Mouse (Mus musculus): ENCODE data around the gene Nptx2. TPM values are rescaled to one million over a fixed set of nuclear protein-coding genes. Genes with fewer than 3 reads are reported as not detected.

Gene Nptx2
- total RNA-seq (2014; fragmentation: Nextera tagmentation): not detected in 2 replicates
- total RNA-seq (2017): not detected in 2 replicates
- not detected in 2 replicates for polyA plus RNA-seq (2012)

- no peaks in the 10 kb centered on the region for H3K27me3 ChIP-seq (ENCODE audit: insufficient read depth, low read length)
- TF ChIP-seq GATA1 (IDR thresholded peaks at IDR 0.05; ENCODE audit: borderline replicate concordance, low read length) (no peak), POLR2AphosphoS5 (IDR thresholded peaks at IDR 0.05; ENCODE audit: insufficient replicate concordance, low read depth, low read length) (no peak), GATA2 (IDR thresholded peaks at IDR 0.05; ENCODE audit: borderline replicate concordance, low read depth, low read length) (no peak), CTCF (IDR thresholded peaks at IDR 0.05; ENCODE audit: low read depth, low read length) (no peak), TAL1 (conservative IDR thresholded peaks at IDR 0.05; ENCODE audit: low read depth, low read length) (no peak)
- no peaks in the 10 kb centered on the region for H3K36me3 ChIP-seq (replicated peaks)
- peaks cover 61% of the 10 kb centered on the region for H3K9me3 ChIP-seq (replicated peaks)
- H3K4me1 ChIP-seq (ENCODE audit: insufficient read depth, low read depth, low read length): no peaks in the 10 kb centered on the region
- peak within 1 kb of the TSS; percentile 30; the same call in 1 of the 2 replicates for H3K4me3 ChIP-seq (ENCODE audit: low read depth, low read length)
- no peak for DNase-seq (ENCODE audit: low spot score)
- ATAC-seq (ENCODE audit: extremely low read depth, insufficient number of reproducible peaks, low FRiP score, poor library complexity, severe bottlenecking): no peak
These were observed at the start of gene Nptx2 for GRCm38 (mm10) chr5:144545653-144546422. TSS of gene Nptx2 (plus strand) at chr5:144545902.

- H3K36me3 ChIP-seq (replicated peaks): no peaks in the 10 kb centered on the region
- TF ChIP-seq POLR2AphosphoS5 (IDR thresholded peaks at IDR 0.05; ENCODE audit: insufficient replicate concordance, low read depth, low read length) (no peak), TAL1 (conservative IDR thresholded peaks at IDR 0.05; ENCODE audit: low read depth, low read length) (no peak), GATA2 (IDR thresholded peaks at IDR 0.05; ENCODE audit: borderline replicate concordance, low read depth, low read length) (no peak), CTCF (IDR thresholded peaks at IDR 0.05; ENCODE audit: low read depth, low read length) (no peak), GATA1 (IDR thresholded peaks at IDR 0.05; ENCODE audit: borderline replicate concordance, low read length) (no peak)
- H3K4me1 ChIP-seq (ENCODE audit: insufficient read depth, low read depth, low read length): no peaks in the 10 kb centered on the region
- H3K4me3 ChIP-seq (ENCODE audit: low read depth, low read length): no peak overlapping the region
- ATAC-seq (ENCODE audit: extremely low read depth, insufficient number of reproducible peaks, low FRiP score, poor library complexity, severe bottlenecking) (no peak), DNase-seq (ENCODE audit: low spot score) (no peak)
- peaks cover 67% of the 10 kb centered on the region for H3K9me3 ChIP-seq (replicated peaks)
- no peaks in the 10 kb centered on the region for H3K27me3 ChIP-seq (ENCODE audit: insufficient read depth, low read length)
These were observed 49.2 kb upstream of the Nptx2 start for GRCm38 (mm10) chr5:144496481-144496880.

- H3K4me3 ChIP-seq (ENCODE audit: low read depth, low read length): no peak overlapping the region
- no peak for TF ChIP-seq GATA2 (IDR thresholded peaks at IDR 0.05; ENCODE audit: borderline replicate concordance, low read depth, low read length)
- TF ChIP-seq POLR2AphosphoS5 (IDR thresholded peaks at IDR 0.05; ENCODE audit: insufficient replicate concordance, low read depth, low read length): no peak
- TF ChIP-seq TAL1 (conservative IDR thresholded peaks at IDR 0.05; ENCODE audit: low read depth, low read length): no peak
- no peak for TF ChIP-seq CTCF (IDR thresholded peaks at IDR 0.05; ENCODE audit: low read depth, low read length)
- no peak for TF ChIP-seq GATA1 (IDR thresholded peaks at IDR 0.05; ENCODE audit: borderline replicate concordance, low read length)
- DNase-seq (ENCODE audit: low spot score): no peak
- H3K27me3 ChIP-seq (ENCODE audit: insufficient read depth, low read length): no peaks in the 10 kb centered on the region
- H3K36me3 ChIP-seq (replicated peaks): no peaks in the 10 kb centered on the region
- peaks cover 74% of the 10 kb centered on the region for H3K9me3 ChIP-seq (replicated peaks)
- H3K4me1 ChIP-seq (ENCODE audit: insufficient read depth, low read depth, low read length): no peaks in the 10 kb centered on the region
- no peak for ATAC-seq (ENCODE audit: extremely low read depth, insufficient number of reproducible peaks, low FRiP score, poor library complexity, severe bottlenecking)
These were observed 41.5 kb upstream of the Nptx2 start for GRCm38 (mm10) chr5:144504239-144504638.

- H3K4me3 ChIP-seq (ENCODE audit: low read depth, low read length): no peak overlapping the region
- no peak for ATAC-seq (ENCODE audit: extremely low read depth, insufficient number of reproducible peaks, low FRiP score, poor library complexity, severe bottlenecking)
- DNase-seq (ENCODE audit: low spot score): no peak
- no peaks in the 10 kb centered on the region for H3K27me3 ChIP-seq (ENCODE audit: insufficient read depth, low read length)
- no peaks in the 10 kb centered on the region for H3K4me1 ChIP-seq (ENCODE audit: insufficient read depth, low read depth, low read length)
- H3K9me3 ChIP-seq (replicated peaks): peaks cover 74% of the 10 kb centered on the region
- TF ChIP-seq CTCF (IDR thresholded peaks at IDR 0.05; ENCODE audit: low read depth, low read length) (no peak), GATA1 (IDR thresholded peaks at IDR 0.05; ENCODE audit: borderline replicate concordance, low read length) (no peak), POLR2AphosphoS5 (IDR thresholded peaks at IDR 0.05; ENCODE audit: insufficient replicate concordance, low read depth, low read length) (no peak), GATA2 (IDR thresholded peaks at IDR 0.05; ENCODE audit: borderline replicate concordance, low read depth, low read length) (no peak), TAL1 (conservative IDR thresholded peaks at IDR 0.05; ENCODE audit: low read depth, low read length) (no peak)
- no peaks in the 10 kb centered on the region for H3K36me3 ChIP-seq (replicated peaks)
These were observed 40.0 kb upstream of the Nptx2 start for GRCm38 (mm10) chr5:144505731-144506130.

GRCm38 (mm10) chr5:144506156-144506555 lies 39.5 kb upstream of the Nptx2 start:
- no peaks in the 10 kb centered on the region for H3K36me3 ChIP-seq (replicated peaks)
- H3K27me3 ChIP-seq (ENCODE audit: insufficient read depth, low read length): no peaks in the 10 kb centered on the region
- H3K4me3 ChIP-seq (ENCODE audit: low read depth, low read length): no peak overlapping the region
- DNase-seq (ENCODE audit: low spot score) (no peak), ATAC-seq (ENCODE audit: extremely low read depth, insufficient number of reproducible peaks, low FRiP score, poor library complexity, severe bottlenecking) (no peak)
- no peak for TF ChIP-seq GATA2 (IDR thresholded peaks at IDR 0.05; ENCODE audit: borderline replicate concordance, low read depth, low read length)
- H3K9me3 ChIP-seq (replicated peaks): peaks cover 74% of the 10 kb centered on the region
- no peaks in the 10 kb centered on the region for H3K4me1 ChIP-seq (ENCODE audit: insufficient read depth, low read depth, low read length)

- TF ChIP-seq GATA2 (IDR thresholded peaks at IDR 0.05; ENCODE audit: borderline replicate concordance, low read depth, low read length) (no peak), CTCF (IDR thresholded peaks at IDR 0.05; ENCODE audit: low read depth, low read length) (no peak), TAL1 (conservative IDR thresholded peaks at IDR 0.05; ENCODE audit: low read depth, low read length) (no peak), GATA1 (IDR thresholded peaks at IDR 0.05; ENCODE audit: borderline replicate concordance, low read length) (no peak), POLR2AphosphoS5 (IDR thresholded peaks at IDR 0.05; ENCODE audit: insufficient replicate concordance, low read depth, low read length) (no peak)
- no peaks in the 10 kb centered on the region for H3K36me3 ChIP-seq (replicated peaks)
- no peaks in the 10 kb centered on the region for H3K4me1 ChIP-seq (ENCODE audit: insufficient read depth, low read depth, low read length)
- DNase-seq (ENCODE audit: low spot score) (no peak), ATAC-seq (ENCODE audit: extremely low read depth, insufficient number of reproducible peaks, low FRiP score, poor library complexity, severe bottlenecking) (no peak)
- no peaks in the 10 kb centered on the region for H3K27me3 ChIP-seq (ENCODE audit: insufficient read depth, low read length)
- H3K9me3 ChIP-seq (replicated peaks): peaks cover 69% of the 10 kb centered on the region
- no peak overlapping the region for H3K4me3 ChIP-seq (ENCODE audit: low read depth, low read length)
These were observed 38.8 kb upstream of the Nptx2 start for GRCm38 (mm10) chr5:144506689-144507552.
